Mouse (Mus musculus) kidney, adult 8-10 months (tissue): ENCODE results near the gene Enpp7.

Experiments used
- DNase-seq, 2 experiments: peaks; one replicate each; pipeline ENCODE4 v3.0.0; 2022

The Enpp7 gene

DNA sequence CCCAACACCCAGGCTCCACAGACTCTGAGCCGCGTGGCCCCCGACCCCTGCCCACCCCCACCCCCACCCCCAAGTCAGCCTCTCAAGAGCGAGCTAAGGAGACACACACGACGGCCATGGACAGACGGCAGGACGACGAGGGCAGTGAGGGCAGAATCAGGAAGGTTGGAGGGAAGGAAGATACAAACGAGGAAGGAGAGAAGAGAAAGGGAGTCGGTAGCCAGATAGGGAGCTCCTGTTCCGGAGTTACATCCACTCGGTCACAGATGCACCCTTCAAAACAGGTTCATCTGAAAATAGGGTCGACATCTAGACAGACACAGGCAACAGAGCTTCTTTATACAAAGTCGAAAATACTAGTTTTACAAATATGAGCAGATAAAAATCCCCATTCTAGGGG is 48.5 kb downstream of the Enpp7 start:
- DNase-seq, result no peak

DNA sequence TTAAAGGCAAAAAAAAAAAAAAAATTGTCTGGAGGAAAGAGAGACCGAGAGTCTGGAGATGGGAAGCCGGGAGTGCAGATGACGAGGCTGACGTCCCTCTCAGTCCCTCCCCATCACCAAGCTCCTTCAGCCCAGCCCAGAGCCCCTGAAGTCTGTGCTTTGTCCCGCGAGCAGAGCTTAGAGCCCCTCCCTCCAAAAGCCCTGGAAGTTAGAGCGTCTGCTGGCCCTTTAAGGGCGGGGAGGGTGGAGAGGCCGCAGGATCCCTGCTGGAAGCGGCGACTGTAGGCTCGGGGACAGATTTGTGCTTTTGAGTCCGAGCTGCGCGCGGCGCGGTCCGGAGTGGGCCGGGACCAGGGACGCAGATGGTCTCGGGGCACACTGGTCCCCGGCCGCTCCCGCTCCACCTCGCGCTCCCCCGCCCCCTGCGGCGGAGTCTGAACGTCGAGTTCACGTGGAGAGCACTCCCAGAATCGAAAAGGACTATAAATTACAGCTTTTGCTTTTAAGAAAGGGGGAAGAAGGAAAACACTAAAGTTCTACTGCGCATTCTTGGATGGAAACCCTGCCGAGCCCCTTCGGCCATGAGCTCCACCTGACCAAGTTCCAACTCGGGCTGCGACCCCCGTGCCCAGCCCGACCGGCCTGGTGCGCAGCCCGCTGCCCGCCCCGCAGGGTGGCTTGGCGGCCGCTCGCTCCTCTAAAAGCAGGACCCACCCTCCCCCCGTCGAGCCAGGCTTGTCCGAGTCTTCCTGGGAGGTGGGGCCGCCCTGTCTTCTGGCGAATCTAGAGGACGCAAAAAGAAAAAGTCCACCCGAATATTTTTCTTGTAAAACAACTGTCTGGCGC is 49.2 kb downstream of the Enpp7 start:
- DNase-seq, result no peak

- DNase-seq, result no peak
Measured at GRCm38 (mm10) chr11:119037780-119038401, 49.9 kb downstream of the Enpp7 start.

- no peak for DNase-seq
Measured at GRCm38 (mm10) chr11:119038744-119039484, 50.9 kb downstream of the Enpp7 start.

DNA sequence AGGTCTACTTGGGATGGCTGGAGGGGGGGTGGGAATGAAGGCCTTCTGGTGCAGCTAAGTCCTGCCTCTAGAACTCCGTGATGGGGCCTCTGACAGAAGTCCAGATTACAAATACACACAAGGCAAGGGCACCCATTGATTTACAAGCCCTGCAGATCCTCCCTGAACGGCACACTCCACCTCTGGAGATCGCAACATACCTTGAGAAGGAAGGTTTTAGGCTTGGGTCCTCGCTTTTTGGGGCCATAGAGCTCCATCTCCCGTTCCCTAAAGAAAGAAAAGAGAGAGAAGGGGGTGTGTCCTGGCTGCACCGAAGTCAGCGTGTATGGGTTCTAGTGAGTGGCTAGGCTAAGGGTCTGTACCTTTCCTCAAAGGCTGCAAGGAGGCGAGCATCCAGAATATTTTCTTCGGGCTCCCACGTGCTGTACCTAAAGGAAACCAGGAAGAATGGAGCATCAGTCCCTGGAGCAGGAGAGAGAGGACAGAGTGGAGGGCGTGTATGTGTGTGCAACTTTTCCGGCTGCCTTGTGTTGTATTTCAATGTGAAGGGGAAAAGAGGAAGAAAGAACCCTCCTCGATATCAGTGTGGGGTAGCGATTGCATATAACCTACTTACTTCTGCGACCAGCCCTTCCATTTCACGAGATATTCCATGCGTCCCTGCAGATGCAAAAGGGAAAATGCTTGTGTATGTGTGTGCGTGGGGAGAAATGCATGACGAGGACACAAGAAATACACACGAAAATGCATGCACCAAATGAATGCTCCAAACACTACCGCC is 51.9 kb downstream of the Enpp7 start:
- no peak for DNase-seq

DNA sequence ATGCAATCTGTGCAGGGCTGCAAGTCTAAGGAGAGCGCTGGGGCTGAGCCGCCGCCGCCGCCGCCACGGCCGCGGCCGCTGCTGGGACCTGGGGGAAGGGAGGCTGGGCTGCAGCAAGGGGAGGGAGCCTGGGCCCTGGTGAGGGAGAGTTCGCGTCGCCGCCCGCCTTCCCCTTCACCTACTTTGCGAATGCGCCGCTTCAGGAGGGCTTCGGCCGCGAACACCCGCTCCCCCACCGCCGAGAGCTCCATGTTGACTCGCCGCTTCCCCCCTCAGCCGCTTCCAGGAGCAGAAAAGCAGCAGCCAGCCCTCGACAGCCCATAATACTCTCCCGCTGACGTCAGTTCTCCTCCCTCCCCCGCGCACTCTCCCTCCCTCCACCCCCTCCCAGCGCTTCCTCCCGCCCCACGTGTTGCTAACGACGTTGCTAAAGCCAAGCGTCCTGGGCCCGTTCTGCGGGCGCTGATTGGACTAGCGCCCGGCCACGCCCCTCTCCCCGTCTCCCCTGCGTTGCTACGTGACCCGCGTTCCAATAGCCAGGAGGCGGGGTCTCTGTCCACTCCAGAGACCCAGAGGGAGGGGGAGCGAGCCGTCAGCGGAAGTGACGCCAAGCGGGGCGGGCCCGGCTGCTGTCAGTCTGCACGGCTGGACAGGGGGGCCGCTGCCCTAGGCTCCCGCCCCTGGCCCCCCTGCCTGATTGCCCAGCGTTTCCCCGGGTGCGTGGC is 52.8 kb downstream of the Enpp7 start, which contains the start of gene Cbx8:
Cbx8 (minus strand) TSS at position 370 of the 725 bp plus-strand sequence.
- DNase-seq, result peak; percentile 99 to 100

- DNase-seq, result no peak
Measured at GRCm38 (mm10) chr11:119041325-119041716, 53.3 kb downstream of the Enpp7 start.

GRCm38 (mm10) chr11:119041750-119042465 is 53.9 kb downstream of the Enpp7 start:
- DNase-seq, result no peak
